1 mouse cellular context compared by ENCODE assay signal in genomic region chr7:114291461-114292335, GRCm38 (mm10).
TF ChIP-seq lines count a peak whose summit lies in the region.

No protein-coding gene starts in this region.

TF ChIP-seq in MEL, 35 proteins besides CTCF, POLR2A, EP300 and RAD21 (continued from another document):
- peak; percentile 75 for TF ChIP-seq SIN3A (IDR thresholded peaks at IDR 0.05; ENCODE audit: low read length)
- TF ChIP-seq NRF1 (IDR thresholded peaks at IDR 0.05; ENCODE audit: insufficient read depth, low read depth, low read length, poor library complexity, severe bottlenecking): no peak
- 0 out of 2 replicates have a peak, but pooled peaks have one; percentile 46 for TF ChIP-seq BHLHE40 (IDR thresholded peaks at IDR 0.05; ENCODE audit: borderline replicate concordance, low read depth, low read length)
- TF ChIP-seq ZNF384 (IDR thresholded peaks at IDR 0.05; ENCODE audit: low read depth, low read length): peak; percentile 95
- TF ChIP-seq UBTF (IDR thresholded peaks at IDR 0.05; ENCODE audit: borderline replicate concordance, insufficient read depth, low read depth, low read length): no peak
- TF ChIP-seq TBP (IDR thresholded peaks at IDR 0.05; ENCODE audit: low read depth, low read length): peak; percentile 23; the same call in 1 of the 2 replicates
- no peak for TF ChIP-seq MAZ (IDR thresholded peaks at IDR 0.05; ENCODE audit: low read depth, low read length)
- TF ChIP-seq ETS1 (IDR thresholded peaks at IDR 0.05; ENCODE audit: low read depth, low read length): peak; percentile 92
- TF ChIP-seq TCF12 (IDR thresholded peaks at IDR 0.05; ENCODE audit: low read depth, low read length): peak; percentile 58
- no peak for TF ChIP-seq MAX (IDR thresholded peaks at IDR 0.05; ENCODE audit: low read length)
- peak; percentile 76 for TF ChIP-seq MYC (IDR thresholded peaks at IDR 0.05; ENCODE audit: low read depth, low read length)
- peak; percentile 29; the same call in 1 of the 2 replicates for TF ChIP-seq ELF1 (IDR thresholded peaks at IDR 0.05; ENCODE audit: low read depth, low read length)
- TF ChIP-seq CHD1 (IDR thresholded peaks at IDR 0.05; ENCODE audit: low read depth, low read length): no peak
- peak; percentile 51; the same call in 1 of the 2 replicates for TF ChIP-seq HCFC1 (IDR thresholded peaks at IDR 0.05; ENCODE audit: low read depth, low read length)
- peak; percentile 35; the same call in 1 of the 2 replicates for TF ChIP-seq NELFE (IDR thresholded peaks at IDR 0.05; ENCODE audit: low read depth, low read length)
